Mouse (Mus musculus): Measurements from ENCODE around the gene Pvalb. TPM values are rescaled to one million over a fixed set of nuclear protein-coding genes. Genes with fewer than 3 reads are reported as not detected.

The Pvalb gene
- polyA plus RNA-seq, 1 experiment from 2014 or later = not detected

Other genes starting within 250 kb of the Pvalb start
- gene Foxred2, start 249.7 kb downstream of the Pvalb start, polyA plus RNA-seq (2016; fragmentation: Nextera tagmentation; extraction: Ambion mirVana) = 7.2 and 7.3 TPM in 2 replicates
- 249 and 271 TPM in 2 replicates for gene Eif3d, start 235.6 kb downstream of the Pvalb start, polyA plus RNA-seq (2016; fragmentation: Nextera tagmentation; extraction: Ambion mirVana)
- gene Cacng2, start 86.4 kb downstream of the Pvalb start, polyA plus RNA-seq (2016; fragmentation: Nextera tagmentation; extraction: Ambion mirVana) = 0.06 and 0.11 TPM in 2 replicates
- gene Ift27, start 32.3 kb downstream of the Pvalb start, polyA plus RNA-seq (2016; fragmentation: Nextera tagmentation; extraction: Ambion mirVana) = 136 and 141 TPM in 2 replicates
- 4.2 and 6.2 TPM in 2 replicates for gene Ncf4, start 38.4 kb upstream of the Pvalb start, polyA plus RNA-seq (2016; fragmentation: Nextera tagmentation; extraction: Ambion mirVana)
- gene Csf2rb2, start 99.3 kb upstream of the Pvalb start, polyA plus RNA-seq (2016; fragmentation: Nextera tagmentation; extraction: Ambion mirVana) = 0.48 and 0.51 TPM in 2 replicates
- gene Csf2rb, start 119.4 kb upstream of the Pvalb start, polyA plus RNA-seq (2016; fragmentation: Nextera tagmentation; extraction: Ambion mirVana) = 2.1 and 2.2 TPM in 2 replicates
- gene Tex33, start 189.5 kb upstream of the Pvalb start, polyA plus RNA-seq (2016; fragmentation: Nextera tagmentation; extraction: Ambion mirVana) = not detected in 2 replicates
- gene Tst, start 199.5 kb upstream of the Pvalb start, polyA plus RNA-seq (2016; fragmentation: Nextera tagmentation; extraction: Ambion mirVana) = 10.4 and 12.7 TPM in 2 replicates
- 0.98 and 1.1 TPM in 2 replicates for gene Mpst, start 200.0 kb upstream of the Pvalb start, polyA plus RNA-seq (2016; fragmentation: Nextera tagmentation; extraction: Ambion mirVana)
- gene Kctd17, start 222.2 kb upstream of the Pvalb start, polyA plus RNA-seq (2016; fragmentation: Nextera tagmentation; extraction: Ambion mirVana) = 49.6 and 51.6 TPM in 2 replicates

All from embryonic facial prominence, embryonic 10.5 days (tissue).